Mouse (Mus musculus): ENCODE data around the gene Ehhadh.
"Not testable (repeated sequence)": the region's sequence is repeated elsewhere in the genome, so short reads cannot be mapped to it uniquely, and the experiment has no call there.

Gene Ehhadh

DNA sequence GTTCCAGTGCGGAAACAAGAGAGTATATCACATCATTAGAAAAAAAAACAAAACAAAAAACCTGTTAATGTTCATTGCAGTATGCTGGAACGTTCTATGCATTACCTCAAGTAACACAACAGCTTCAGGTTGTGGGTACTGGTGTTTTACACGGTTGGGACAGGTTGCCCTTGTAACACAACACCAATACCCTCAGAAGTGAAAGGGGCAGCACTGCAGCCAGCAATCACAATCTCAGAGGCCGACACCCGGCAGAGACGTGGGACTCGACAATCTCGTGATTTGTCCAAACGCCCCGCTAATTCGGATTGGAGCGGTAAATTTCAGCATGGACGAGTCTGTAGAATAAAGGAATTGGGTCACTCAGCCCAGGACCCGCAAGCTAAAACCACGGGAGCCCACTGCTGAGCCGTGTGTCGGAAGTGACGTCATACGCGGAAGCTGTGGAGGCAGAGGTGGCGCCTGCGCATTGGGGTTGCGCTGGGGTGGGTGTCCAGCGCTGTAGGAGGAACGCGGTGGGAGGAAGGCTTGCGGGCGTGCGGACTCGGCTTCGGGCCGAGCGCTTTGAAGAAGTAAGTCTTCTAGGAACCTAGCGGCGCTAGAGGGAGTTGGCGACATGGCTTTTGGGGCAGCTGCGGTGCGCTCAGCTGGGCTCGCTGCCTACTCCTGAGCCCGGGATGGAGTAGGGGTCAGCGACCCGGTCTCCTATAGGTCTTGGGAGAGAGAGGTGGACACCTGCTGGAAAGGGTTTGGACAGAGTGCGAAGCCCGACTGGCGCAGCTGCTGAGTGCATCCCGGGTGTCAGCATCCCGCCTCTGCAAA, 6.5 kb upstream of the Ehhadh start, which contains the start of gene Map3k13:
Gene Map3k13 (plus strand): TSS at position 472 of the 822 bp plus-strand sequence.
- peak; percentile 90 to 94 for DNase-seq

DNA sequence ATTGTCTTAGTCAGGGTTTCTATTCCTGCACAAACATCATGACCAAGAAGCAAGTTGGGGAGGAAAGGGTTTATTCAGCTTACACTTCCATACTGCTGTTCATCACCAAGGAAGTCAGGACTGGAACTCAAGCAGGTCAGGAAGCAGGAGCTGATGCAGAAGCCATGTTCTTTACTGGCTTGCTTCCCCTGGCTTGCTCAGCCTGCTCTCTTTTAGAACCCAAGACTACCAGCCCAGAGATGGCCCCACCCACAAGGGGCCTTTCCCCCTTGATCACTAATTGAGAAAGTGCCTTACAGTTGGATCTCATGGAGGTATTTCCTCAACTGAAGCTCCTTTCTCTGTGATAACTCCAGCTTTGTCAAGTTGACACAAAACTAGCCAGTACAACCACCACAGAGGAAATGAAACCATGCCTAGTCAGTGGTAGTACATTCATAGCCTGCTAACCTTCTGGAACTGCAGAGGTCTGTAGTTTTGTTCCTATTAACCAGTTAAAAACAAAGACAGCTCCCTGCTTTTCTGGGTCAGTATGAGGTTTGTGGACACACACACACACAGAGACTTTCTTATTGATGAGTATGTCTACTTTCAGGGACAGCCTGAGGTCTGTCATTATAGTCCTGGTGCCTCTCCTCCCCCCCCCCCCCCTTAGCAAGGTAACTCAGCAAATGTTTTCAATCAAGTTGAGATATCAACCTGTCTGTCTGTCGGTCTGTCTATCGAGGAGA, 5.6 kb upstream of the Ehhadh start:
- DNase-seq: not testable (repeated sequence)

DNA sequence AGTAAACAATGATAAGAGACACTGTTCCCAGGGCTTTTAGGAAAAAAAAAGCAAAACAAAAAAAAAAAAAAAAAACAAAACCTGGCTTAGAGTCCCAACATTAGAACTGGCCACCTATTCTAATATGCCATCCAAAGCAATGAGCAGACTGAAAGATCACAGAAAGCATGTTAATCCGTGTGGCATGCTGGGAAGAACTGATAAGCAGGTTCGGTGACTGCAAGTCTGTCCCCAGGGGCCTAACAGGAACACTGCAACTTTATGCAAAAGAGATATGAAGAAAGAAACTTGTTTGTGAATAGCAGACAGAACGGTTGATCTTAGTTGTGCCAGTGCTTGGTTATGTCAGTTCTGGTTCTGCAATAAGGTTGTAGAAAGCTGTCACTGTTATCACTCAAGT, 4.2 kb upstream of the Ehhadh start:
- no peak for DNase-seq

DNA sequence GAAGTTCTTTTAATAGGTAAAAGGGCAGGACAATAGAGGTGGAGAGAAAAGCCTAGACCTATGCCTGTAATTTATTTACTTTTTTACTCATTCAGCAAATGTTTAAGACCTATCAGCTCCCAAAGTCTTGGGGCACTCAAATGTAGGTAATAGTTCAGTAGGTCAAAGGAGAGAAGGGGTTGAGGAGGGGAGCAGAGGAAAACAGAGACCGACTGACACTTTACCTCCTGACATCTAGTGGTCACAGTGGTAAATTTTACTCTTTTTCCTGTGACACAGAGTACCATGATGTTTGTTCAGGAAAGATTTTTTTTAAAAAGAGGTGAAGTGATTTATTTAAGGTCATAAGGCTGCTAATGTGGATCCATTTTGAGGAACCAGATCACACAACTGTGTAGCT, 2.9 kb upstream of the Ehhadh start:
- no peak for DNase-seq

DNA sequence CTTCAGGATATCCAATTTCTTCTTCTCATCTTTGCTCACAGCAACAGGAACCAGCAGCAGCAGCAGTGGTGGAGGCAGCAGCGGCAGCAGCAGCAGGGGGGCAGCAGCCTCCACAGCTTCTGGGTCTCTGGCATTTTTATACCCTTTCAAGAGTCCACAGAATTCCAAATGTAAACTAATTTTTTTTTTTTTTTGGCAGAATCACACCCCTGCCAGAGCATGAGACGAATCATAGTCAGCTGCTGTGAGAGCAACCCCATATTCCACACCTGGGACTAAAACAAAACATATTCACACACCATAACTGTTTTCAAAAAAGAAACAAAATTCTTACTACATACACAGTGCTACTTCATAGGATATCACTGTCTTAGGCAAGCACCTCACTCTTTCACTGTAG, 1.6 kb upstream of the Ehhadh start:
- no peak for DNase-seq

DNA sequence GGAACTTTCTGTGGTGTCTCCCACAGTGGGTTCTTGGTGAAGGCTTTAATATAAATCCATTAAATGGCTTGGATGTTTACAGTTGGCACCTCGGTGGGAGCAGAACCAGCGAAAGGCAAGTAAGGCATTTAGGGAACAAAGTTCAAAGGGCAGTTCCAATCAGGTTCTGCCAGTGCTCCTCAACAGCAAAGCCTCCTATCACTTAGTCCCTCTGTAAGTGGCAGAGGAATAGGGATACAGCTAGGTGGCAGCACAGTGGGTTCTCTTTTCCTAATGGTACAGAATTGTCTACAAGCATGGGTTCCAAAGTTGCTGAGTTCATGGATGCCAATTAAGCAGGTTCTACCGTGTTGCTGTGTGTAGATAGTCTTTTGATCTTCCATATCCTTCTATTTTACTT, 974 bp upstream of the Ehhadh start:
- no peak for DNase-seq

DNA sequence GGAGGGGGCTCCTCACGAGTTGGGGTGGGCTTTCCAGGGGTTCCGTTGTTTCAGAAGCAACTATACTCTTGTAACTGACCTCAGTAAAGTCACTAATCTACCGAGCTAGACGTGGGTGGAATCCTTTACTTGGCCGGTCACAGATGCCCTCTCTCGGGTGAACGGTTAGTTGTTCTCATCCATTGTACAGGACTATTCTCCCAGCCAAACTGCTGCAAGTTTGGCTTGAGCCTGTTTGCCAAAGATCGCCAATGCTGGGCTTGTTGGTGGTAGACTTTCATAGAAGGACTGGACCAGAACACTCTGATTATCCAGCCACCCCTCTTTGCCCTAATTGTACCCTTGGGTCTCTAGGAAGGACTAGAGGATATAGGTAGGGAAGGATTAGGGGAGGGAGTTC, 1.3 kb downstream of the Ehhadh start:
- DNase-seq: no peak

DNA sequence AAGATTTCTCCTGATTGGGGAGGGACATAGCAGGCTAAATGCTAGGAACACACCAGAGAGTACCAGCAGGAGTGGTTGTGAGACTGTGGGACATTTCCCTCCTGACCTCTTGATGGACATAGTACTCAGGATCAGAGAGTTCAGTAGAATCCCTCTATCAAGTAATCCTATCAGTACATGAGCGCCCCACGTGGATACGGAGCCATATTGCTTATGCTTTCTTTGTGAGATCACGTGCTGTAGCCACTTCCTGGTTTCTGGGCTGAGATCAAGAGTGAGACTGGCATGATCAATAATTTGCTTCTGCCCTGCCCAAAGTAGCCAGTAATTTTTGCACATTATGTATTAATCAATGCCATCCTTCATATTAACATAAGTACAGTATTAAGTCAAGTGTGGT, 2.6 kb downstream of the Ehhadh start:
- DNase-seq: no peak

DNA sequence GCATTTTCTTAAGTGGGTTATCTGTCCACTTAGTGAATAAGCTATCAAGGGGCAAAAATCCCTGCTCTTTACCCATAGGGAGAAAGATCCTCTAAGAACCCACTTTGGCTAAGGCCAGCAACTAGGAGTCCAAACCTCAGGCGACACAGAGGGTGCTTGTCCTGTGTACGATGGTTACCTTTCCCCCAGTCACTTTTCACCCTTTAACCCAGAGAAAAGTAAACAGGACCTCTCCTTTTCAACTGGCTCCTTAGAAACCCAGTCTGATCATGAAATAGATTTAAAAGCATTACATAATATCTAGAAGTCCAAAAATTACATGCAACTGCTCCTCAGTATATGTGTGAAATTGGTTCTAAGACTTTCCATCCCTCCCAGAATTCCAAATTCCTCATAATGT, 4.8 kb downstream of the Ehhadh start:
- no peak for DNase-seq

DNA sequence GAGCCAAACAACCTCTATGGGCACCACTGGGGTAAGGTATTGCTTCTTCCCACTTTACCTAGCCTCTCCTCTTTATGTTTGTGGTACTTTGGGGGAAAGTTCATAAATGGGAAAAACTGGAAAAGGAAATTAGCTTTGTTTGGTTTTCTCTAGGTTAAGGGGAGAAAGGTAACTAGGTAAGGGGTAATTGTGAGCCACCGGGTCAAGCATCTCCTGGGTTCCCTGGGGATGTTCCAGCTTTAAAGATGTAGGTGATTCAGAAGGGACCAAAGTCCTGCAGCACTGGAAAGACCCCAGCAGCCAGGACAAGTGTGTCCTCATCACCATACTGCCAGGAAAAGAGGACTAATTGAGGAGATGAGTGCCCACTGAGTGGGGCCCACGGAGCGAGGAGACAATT, 5.7 kb downstream of the Ehhadh start:
- DNase-seq: no peak

DNA sequence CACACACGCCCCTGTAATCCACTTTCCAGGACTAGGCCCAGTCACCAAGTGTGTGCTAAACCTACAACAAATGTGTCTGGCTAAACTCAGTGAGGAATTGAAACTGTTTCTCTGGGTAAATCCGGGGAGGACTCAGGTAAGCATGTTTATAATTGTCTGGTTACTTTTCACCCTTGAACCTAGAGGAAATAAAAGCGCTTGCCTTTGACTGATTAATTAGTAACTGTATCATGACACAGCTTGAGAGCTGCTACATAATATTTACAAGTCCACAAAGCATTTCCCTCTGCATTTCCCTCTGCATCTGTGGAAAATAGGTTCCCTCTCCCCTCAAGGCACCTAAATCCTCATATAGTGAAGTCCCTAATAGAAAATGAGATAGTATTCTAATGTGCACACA, 6.3 kb downstream of the Ehhadh start:
- DNase-seq: no peak

DNA sequence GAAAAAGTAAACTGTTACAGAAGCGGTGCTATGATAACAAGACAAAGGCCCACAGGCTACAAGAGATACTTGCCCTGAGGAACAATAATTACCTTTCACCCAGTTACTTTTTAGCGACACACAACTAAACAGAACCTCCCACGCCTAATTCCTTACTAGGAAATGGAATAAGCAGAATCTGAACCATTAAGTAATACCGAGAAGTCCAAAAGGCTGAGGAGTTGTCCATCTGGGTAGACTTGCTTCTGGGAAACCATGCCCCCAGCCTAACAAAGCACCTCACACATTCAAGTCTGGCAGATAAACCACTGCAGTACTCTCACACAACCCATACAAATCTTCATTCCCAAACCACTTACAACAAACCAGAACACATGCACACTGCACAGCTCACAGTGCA, 8.5 kb downstream of the Ehhadh start:
- no peak for DNase-seq

DNA sequence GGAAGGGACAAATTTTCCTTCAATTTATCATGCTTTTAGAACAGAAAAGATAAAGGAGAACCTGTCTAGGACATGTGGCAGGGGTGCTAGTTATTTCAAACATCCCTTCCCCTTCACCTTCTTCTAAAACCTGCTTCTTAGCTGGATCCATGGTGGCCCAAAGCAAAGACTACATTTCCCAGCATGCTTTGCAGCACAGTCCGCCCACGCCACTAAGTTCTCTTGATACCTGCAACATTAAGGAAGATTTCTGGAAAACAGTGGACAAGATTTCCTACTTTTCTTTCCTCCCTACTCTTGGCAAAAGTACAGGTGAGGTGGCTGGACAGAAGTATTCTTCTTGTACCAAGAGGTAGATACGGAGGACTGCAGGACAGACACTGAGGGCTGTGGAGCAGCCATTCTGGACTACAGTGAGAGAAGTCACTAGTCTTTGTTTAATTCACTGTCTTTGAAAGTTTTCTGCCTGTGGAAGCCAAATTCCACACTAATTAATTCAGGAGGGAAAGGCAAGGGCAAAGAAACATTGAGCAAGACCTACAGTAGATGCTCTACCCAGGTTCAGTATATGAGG, 9.2 kb downstream of the Ehhadh start:
- no peak for DNase-seq

DNA sequence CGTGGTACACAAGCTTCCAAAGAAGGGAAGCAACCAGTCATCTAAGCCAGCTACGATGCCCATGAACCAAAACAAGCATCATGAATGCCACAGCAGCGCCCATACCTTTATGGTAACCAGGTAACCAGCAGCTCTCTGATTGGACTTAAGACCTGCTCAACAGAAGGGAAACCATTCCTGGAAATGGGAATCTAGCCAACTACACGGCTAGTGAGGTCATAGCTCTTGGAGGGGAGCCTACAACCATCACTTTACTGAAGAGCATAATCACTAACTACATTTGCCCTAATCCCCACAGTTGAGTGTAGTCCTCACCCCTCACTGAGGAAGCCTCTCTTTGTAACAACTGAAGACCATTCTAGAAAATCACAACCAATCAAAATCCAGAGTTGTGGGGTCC, 12.9 kb downstream of the Ehhadh start:
- no peak for DNase-seq

DNA sequence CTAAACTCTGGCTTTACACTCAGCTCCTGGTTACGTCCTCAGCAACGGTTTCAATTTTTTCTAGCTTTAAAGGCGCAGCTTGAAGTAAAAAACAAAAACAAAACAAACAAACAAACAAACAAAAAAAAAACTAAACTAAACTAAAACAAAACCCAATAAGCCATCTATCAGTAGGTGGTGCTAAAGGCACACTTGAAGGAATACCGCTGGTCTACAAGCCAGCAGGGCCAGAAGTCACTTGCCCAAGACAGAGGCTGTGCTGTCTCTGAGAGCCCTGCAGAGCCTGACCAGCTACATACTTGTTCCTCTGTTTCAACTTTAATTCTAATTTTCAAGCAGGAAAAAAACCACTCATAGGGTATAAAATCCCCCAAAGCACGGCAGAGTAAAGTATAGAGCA, 17.9 kb downstream of the Ehhadh start:
- no peak for DNase-seq

DNA sequence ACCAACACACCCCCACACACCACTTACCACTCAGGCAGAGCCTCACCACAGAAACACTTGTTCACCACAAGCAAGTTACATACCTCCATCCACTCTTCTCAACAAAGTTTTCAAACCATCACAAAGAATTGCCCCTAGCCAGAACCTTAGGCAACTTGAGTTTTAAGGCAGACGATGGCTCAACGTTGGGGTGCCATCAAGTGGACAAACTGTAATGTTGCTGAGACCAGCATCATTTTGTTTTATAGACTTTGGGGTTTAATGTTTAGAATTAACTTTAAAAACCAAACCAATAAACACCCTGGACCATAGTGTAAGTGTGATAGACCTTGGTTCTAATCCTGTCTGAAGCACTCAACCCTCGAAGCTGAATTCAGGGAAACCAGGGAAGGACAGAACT, 19.4 kb downstream of the Ehhadh start:
- no peak for DNase-seq

DNA sequence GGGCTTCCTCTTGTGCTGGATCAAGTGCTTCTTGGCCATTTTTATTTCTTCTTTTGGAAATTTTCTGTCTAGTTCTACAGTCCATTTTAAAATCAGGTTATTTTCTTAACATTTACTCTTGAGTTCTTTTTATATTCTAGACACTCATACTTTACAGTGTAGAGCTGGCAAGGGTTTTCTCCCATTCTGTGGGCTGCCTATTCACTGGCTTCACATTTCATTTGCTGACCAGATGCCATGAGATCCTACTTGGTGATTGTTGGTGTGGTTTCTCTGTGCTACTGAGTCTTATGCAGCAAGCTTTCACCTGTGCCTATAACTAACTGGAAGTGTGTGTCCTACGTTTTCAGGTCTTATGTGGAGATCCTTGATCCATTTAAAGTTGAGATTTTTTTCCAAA, 29.2 kb downstream of the Ehhadh start:
- DNase-seq: no peak

DNA sequence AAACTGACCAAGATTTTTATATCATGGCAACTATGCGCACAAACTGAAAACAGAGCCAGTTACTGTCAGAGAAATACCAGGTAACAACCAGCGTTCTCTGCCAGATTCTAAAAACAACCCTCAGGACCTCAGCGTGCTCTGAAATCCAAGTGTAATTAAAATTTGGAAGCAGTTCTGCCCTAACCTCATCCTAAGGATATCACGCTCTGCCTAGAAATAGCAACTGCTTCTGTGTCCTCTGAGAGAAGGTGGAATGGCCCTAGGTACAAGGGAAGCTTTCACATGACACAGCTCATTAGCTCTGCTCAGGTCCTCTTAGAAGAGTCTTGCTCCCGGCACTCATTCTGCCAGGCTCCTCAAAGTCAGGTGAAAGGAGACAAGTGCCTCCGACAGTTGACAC, 44.2 kb downstream of the Ehhadh start:
- DNase-seq: no peak

DNA sequence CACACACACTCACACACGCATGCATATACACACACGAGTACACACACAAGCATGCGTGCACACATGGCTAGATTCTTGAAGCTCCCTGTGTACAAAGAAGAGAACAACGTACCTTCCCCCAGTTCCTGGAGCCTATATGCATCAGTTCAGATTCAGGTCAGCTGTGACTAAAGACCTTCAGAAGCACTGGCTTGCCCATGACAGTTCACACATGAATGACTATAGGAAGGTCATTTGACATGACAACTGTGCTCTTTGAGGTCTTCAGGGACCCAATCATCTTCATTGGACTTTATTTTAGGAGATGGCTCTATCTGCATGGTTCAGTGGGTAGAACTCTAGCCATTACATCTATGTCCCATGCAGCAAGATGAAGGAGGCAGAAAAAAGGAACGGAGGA, 44.7 kb downstream of the Ehhadh start:
- DNase-seq: no peak

DNA sequence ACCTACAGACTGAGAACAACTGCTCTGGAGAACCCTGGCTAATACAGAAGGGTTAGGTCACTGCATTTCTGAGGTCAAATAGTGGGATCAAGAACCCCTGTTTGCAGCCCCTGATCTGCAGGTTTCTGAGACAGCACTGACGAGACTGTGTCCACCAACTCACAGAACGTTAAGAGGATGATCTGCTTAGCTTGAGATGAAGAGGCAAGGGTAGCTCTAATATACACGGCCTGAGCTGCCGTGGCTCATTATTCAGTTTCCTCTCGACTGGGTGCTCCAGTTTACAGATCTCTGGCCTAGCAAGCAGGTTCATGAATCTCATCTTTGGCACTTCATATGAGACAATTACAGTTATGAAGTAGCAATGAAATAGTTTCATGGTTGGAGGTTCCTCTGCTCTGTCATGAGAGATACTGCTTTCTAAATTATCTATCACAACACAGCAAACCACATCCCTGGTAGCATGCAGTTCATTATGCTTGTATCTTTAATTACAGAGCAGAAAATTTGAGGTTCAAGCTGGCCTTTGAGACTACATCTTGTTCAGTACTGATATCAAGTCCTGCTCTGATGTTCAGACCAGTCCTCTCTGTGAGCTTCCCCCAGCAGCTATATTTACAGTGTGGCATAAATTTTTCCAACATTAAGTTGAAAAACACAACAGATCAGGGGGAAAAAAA, 45.3 kb downstream of the Ehhadh start:
- no peak for DNase-seq

DNA sequence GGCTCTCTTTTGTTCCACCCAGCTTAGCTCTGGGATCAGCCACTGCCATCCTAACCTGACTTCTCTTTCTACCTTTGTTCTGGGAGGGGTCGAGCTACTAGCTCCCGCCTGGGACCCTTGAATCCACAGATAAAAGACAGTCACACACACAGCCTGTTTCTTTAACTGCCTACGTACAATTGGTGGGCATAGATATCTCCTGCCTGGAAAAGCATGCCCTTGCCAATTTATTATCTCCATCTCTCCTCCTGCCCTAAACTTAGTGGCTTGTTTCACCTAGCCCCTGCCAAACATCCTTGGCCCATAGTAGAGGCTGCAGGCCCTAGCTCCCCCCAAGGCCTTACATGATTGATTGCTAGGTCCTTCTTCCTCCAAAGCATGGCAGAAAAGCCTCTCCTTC, 46.1 kb downstream of the Ehhadh start:
- no peak for DNase-seq

DNA sequence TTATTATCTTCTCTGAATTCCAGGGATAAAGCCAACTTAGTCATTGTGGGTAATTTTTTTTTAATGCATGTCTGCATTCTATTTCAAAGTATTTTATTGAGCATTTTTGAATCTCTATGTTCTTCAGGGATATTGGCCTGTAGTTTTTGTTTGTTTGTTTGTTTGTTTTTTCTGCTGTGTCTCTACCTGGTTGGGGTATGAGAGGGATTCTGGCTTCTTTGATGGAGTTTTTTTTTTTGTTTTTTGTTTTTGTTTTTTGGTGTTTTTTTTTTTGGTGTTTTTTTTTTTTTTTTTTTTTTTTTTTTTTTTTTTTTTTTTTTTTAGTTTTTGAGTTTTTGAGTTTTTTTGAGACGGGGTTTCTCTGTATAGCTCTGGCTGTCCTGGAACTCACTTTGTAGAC, 52.0 kb downstream of the Ehhadh start:
- no peak for DNase-seq

DNA sequence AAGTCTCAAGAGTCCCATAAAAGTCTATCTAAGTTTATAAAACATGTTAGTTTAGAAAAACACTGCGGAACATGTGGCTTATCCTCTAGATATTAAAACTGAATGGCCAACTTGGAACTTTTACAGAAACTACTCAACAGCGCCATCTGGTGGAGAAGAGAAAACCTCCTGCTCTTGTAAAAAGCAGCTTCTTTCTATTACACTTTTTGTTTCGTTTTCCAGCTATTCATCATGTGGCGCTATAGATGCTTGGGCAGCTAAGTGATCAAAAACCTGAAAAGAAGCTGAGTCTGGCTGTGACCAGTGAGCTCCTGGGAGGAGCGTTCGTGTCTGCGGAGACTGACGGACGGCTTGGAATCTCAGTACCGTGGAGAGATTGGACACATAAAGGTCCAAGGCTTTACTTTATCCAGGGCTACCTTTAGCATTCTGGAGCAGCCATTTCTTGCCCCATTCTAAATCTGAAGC, 59.7 kb downstream of the Ehhadh start:
- DNase-seq: peak in 1 of 2 experiments; percentile 64
